Mouse (Mus musculus) thymus, adult 2 months (tissue): ENCODE data around the gene Mgat2. TPM values are rescaled to one million over a fixed set of nuclear protein-coding genes. Genes with fewer than 3 reads are reported as not detected.
A peak's percentile ranks its signal among the peaks of the same experiment; 100 is the strongest.

ENCODE experiments used
- DNase-seq: peaks from one replicate; pipeline ENCODE4 v3.0.0; 2021
- H3K27ac ChIP-seq: fragments of 200-500 bp; 2 replicates; pipeline ENCODE4 v1.5.1; 2012; ENCODE audit warnings: low read length, control low read depth; ENCODE audit not compliant: control insufficient read depth, insufficient read depth
- H3K27me3 ChIP-seq: fragments of 200-500 bp; 2 replicates; pipeline ENCODE4 v1.6.1; 2012; ENCODE audit warnings: mild to moderate bottlenecking, low read length, moderate library complexity, mixed read lengths; ENCODE audit not compliant: control insufficient read depth, insufficient read depth
- H3K36me3 ChIP-seq: fragments of 200-500 bp; 2 replicates; pipeline ENCODE4 v1.6.1; 2012; ENCODE audit warnings: mild to moderate bottlenecking, low read length, moderate library complexity; ENCODE audit not compliant: control insufficient read depth, insufficient read depth
- H3K4me1 ChIP-seq: fragments of 200-500 bp; replicated peaks from 2 replicates; pipeline ENCODE4 v1.6.1; 2012; ENCODE audit warnings: low read length; ENCODE audit not compliant: control insufficient read depth, insufficient read depth
- H3K4me3 ChIP-seq: fragments of 200-500 bp; 2 replicates; pipeline ENCODE4 v1.5.1; 2012; ENCODE audit warnings: mild to moderate bottlenecking, low read length, control low read depth, moderate library complexity; ENCODE audit not compliant: control insufficient read depth, insufficient read depth
- CTCF ChIP-seq: fragments of 200-500 bp; IDR thresholded peaks from 2 replicates; pipeline ENCODE4 v1.5.1; 2012; ENCODE audit warnings: mild to moderate bottlenecking, control low read depth, low read length, moderate library complexity, borderline replicate concordance; ENCODE audit not compliant: control insufficient read depth, poor library complexity, insufficient read depth; ENCODE audit errors: extremely low read depth
- POLR2A ChIP-seq: fragments of 200-500 bp; IDR thresholded peaks from 2 replicates; pipeline ENCODE4 v1.6.1; 2012; ENCODE audit warnings: mild to moderate bottlenecking, low read length, control low read depth, moderate library complexity; ENCODE audit not compliant: control insufficient read depth, poor library complexity, insufficient read depth; ENCODE audit errors: extremely low read depth
- WGBS: fragments of 180-500 bp; shearing (Covaris S2); methylation state at CpG from one replicate; pipeline ENCODE4 v1.1.7; 2018; 5-methylcytosine and 5-hydroxymethylcytosine counted together
- polyA plus RNA-seq: library from polyadenylated mRNA; depleted of rRNA; stranded (reverse); fragments of >200 nt; gene quantifications from 2 replicates; pipeline ENCODE4 v1.2.3, GENCODE M21; 2012

Gene Mgat2
- polyA plus RNA-seq, 1 experiment, result 21.8 TPM

- no peaks in the 10 kb centered on the region for H3K36me3 ChIP-seq
- H3K27ac ChIP-seq, result peak within 1 kb of the TSS; percentile 6; the same call in 1 of the 2 replicates
- 3% methylated on average over 18 of the region's 18 CpGs for WGBS
- H3K4me3 ChIP-seq, result peak within 1 kb of the TSS; percentile 99
- DNase-seq, result no peak
- H3K27me3 ChIP-seq, result no peaks in the 10 kb centered on the region
- peaks cover 3% of the 10 kb centered on the region; the same call in 1 of the 2 replicates for H3K4me1 ChIP-seq
- no peak for TF ChIP-seq CTCF
- no peak for TF ChIP-seq POLR2A
Observed at GRCm38 (mm10) chr12:69198164-69198535, 14.2 kb downstream of the Mgat2 start, which contains the start of gene Dnaaf2. TSS of gene Dnaaf2 (minus strand) at chr12:69198429.

GRCm38 (mm10) chr12:69198985-69199384 is 15.0 kb downstream of the Mgat2 start:
- DNase-seq, result no peak
- Histone ChIP-seq H3K27me3 (no peaks in the 10 kb centered on the region), H3K4me1 (peaks cover 3% of the 10 kb centered on the region; the same call in 1 of the 2 replicates), H3K27ac (no peak overlapping the region), H3K36me3 (no peaks in the 10 kb centered on the region), H3K4me3 (no peak overlapping the region)
- no peak for TF ChIP-seq POLR2A
- no peak for TF ChIP-seq CTCF

- no peak for TF ChIP-seq CTCF
- TF ChIP-seq POLR2A, result no peak
- H3K27ac ChIP-seq, result no peak within 1 kb of the TSS
- 94% methylated on average over 16 of the region's 16 CpGs for WGBS
- DNase-seq, result no peak
- H3K4me1 ChIP-seq, result no peaks in the 10 kb centered on the region
- no peak within 1 kb of the TSS for H3K4me3 ChIP-seq
- H3K36me3 ChIP-seq, result no peaks in the 10 kb centered on the region
- H3K27me3 ChIP-seq, result no peaks in the 10 kb centered on the region
Observed at GRCm38 (mm10) chr12:69204052-69204833, 20.3 kb downstream of the Mgat2 start, which contains the start of gene Gm49384. TSS of gene Gm49384 (minus strand) at chr12:69204267.

- H3K4me1 ChIP-seq, result no peaks in the 10 kb centered on the region
- no peak overlapping the region for H3K27ac ChIP-seq
- no peak for DNase-seq
- 97% methylated on average over 8 of the region's 8 CpGs for WGBS
- H3K4me3 ChIP-seq, result no peak overlapping the region
- no peak for TF ChIP-seq CTCF
- TF ChIP-seq POLR2A, result no peak
- no peaks in the 10 kb centered on the region for H3K27me3 ChIP-seq
- no peaks in the 10 kb centered on the region for H3K36me3 ChIP-seq
Observed at GRCm38 (mm10) chr12:69207396-69207795, 23.4 kb downstream of the Mgat2 start.

GRCm38 (mm10) chr12:69207926-69208325 is 24.0 kb downstream of the Mgat2 start:
- Histone ChIP-seq H3K27ac (no peak overlapping the region), H3K4me1 (no peaks in the 10 kb centered on the region), H3K36me3 (no peaks in the 10 kb centered on the region), H3K27me3 (no peaks in the 10 kb centered on the region), H3K4me3 (no peak overlapping the region)
- no peak for DNase-seq
- WGBS, result 98% methylated on average over 7 of the region's 7 CpGs
- no peak for TF ChIP-seq POLR2A

- Histone ChIP-seq H3K27me3 (no peaks in the 10 kb centered on the region), H3K4me3 (no peak overlapping the region), H3K27ac (no peak overlapping the region), H3K36me3 (0 out of 2 replicates have a peak, but pooled peaks cover 3% of the 10 kb centered on the region), H3K4me1 (no peaks in the 10 kb centered on the region)
- TF ChIP-seq CTCF (no peak), POLR2A (no peak)
- no peak for DNase-seq
- 91% methylated on average over 2 of the region's 2 CpGs for WGBS
Observed at GRCm38 (mm10) chr12:69208520-69208919, 24.6 kb downstream of the Mgat2 start.
